Mouse (Mus musculus): ENCODE measurements at regions not wholly inside any gene's neighbourhood (a gene's known extent, or its start where the extent isn't known, plus 50 kb on each side); places are given as distances from the start of the nearest gene placed in this dataset.
A peak's percentile ranks its signal among the peaks of the same experiment; 100 is the strongest.

DNA sequence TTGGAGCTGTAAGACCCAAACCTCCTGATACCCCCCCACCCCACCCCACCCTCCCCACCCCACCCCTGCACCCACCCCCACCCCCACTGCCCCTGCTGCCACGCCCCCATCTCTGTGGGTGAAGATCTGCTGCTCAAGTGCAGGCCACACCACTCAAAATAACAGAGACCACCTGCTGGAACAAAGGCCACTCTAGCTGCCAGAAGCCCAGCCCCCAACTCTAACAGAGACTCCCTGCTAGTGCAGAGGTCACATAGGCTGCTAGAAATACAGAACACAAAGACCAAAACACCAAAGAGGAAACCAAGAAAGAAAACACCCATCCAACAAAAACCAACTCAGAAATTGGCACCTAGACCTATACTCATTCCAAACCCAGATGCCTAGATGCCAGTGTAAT lies 58.9 kb downstream of the Olfr267 start:
- DNase-seq, result no peak

DNA sequence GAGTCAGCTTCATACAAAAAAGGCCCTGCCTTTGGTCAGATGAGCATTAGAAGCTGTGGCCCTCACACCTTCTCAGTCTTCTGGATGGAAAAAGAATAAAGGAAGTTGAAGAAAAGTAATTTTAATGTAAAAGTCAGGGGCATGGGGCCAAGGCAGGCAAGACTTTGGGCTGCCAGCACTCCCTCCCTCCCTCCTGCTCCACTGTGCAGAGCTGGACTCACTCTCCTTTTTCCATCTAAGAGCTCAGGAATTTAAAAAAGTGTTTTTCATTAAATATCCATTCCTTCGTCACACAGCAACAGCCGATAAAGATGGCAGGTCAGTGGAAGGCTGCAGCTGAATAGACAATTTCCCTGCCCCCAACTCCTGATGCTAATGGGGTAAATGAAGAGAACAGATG lies 61.1 kb downstream of the Olfr267 start:
- DNase-seq, result no peak

DNA sequence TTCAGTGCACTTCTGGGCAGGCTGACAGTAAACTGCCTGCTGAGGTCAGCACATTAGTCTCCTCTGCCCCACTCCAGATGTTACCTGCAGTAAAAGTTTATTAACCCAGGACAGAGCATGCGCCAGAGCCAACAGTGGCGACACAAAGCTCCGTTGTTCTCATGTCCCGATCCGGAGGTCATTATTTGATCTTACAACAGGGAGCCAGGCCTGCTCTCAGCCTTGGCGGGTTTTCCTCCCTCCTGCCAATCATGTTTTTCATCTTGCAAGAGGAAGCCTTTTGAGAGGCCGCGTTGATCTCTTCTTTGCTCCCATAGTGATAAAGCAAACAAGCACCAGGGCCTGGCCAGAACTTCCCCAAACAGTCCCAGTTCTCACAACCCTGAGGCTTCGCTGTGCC lies 64.7 kb downstream of the Olfr267 start:
- no peak for DNase-seq

DNA sequence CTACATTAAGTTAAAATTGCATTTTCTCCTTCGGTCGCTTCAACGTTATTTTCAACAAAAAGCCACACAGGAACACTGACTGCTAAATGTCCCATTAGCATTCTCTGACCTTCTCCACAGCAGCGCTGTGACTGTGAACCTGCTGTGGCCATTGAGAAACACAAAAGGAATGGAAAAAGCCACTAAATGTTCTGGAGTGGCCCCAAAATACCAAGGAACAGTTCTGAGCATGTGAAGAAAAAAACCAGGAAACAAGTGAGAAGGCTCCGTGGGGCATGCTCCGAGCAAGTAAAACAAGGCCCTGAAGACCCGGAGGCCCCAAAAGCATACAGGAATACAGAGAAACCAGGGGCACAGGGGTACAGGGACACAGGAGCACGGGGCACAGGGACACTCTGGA lies 66.8 kb downstream of the Olfr267 start:
- no peak for DNase-seq

DNA sequence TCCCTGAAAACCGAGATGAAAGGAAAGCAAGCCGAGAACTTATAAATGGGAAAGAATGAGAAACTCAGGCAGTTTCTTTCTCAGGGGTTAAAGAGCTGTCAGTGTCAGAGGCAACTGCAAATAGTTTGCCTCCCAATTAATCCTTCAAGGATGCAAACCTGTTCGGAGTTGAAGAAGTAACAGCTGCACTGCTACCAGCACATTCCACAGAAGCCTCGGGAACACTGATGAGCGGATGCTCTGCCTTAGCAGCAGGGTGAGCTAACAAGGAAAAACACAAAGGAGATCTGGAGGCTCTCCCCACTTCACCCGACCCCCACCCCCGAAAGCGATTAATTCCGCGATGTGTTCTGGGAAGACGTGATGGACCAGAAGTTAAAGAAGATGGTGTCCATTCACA lies 71.1 kb downstream of the Olfr267 start:
- no peak for DNase-seq

DNA sequence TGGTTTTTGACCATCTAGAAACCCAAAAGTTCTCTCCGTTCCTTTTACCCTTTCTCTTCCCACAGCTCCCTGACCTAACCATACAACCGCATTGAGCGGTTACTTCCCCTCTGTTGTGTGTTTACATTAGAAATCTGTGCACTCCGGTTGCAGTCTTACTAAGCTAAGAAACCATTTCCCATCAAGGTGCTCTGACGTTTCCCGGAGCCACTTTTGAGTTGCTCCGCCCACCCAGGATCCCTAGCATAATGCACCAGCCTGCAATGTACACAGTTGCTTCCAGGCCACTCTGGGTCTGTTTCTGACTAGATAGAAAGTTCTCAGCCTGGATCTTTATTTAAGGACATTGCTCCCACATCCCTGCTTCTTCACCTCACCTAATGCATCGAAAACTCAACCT lies 71.7 kb downstream of the Olfr267 start:
- no peak for DNase-seq

DNA sequence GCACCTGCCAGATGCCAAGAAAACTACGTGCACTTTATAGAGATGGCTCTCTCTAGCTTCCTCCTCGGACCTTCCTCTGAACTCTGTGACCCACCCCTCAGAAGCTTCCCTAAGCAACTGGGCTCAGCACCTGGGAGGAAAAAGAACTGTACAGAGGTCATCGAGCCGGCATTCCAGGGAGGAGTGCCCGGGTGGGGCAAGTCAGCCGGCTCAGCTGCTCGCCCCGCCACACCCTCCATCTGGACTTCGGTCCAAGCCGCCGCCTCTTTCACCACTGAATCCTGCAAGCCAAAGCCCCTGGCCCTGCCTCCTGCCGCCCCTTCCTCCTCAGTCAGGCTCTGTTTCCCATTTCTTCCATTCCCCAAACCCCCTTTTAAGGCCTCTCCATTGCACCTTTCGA lies 73.3 kb downstream of the Olfr267 start:
- DNase-seq, result no peak

DNA sequence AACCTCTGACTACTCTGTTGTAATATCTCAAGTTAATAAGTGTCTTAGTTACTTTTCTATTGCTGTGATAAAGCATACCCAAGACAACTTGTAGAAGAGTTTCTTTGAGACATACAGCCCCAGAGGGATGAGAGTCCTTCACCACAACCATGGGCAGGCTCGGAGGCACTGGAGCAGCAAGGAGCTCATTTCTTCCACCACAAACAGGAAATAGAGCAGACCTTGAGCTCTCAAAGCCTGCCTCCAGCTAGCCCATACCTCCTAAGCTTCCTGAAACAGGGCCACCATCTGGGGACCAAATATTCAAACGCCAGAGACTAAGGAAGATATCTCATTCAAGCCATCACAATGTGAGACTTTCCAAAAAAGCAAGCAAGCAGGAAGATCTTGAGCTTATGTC lies 74.6 kb downstream of the Olfr267 start:
- DNase-seq, result no peak

DNA sequence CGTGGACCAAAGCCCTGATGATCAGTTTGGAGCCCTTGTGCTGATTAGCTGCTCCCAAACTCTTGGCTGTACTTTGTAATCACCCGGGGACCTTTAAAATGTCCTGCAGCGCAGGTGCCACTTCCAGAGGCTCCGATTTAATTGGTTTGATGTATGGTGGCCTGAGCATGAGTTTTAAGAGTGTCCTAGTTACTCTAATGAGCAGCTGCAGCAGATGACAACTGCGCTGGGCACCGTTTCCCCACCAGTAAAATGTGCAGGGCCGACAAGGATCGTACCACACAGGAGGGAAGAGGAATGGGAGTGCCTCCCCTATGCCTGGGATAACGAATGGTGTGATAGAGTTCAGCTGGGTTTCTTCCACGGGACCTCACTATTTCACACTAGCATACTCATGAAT lies 75.3 kb downstream of the Olfr267 start:
- no peak for DNase-seq

DNA sequence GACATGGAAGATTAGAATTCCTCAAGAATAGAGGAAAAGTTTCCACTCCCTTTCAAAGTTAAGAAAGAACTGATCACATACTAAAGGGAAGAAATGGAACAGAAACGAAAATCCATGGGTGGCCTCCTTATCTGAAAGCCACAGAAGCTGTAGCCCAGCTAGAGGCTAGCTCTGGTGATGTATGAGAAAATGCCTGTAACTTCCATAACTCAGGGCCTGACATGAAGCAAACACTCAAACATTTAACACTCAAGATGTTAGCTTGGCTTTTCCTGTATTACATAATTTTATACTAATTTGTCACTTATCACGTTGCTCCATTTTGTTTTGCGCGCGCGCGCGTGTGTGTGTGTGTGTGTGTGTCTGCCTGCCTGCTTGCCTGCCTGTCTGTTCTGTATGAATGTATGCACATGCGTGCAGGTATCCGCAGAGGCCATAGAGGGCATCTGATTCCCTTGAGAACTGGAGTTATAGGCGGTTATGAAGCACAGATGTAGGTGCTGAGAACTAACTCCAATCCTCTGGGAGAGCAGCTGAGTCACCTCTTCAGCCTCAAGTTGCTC lies 88.2 kb downstream of the Olfr267 start:
- DNase-seq, result no peak

DNA sequence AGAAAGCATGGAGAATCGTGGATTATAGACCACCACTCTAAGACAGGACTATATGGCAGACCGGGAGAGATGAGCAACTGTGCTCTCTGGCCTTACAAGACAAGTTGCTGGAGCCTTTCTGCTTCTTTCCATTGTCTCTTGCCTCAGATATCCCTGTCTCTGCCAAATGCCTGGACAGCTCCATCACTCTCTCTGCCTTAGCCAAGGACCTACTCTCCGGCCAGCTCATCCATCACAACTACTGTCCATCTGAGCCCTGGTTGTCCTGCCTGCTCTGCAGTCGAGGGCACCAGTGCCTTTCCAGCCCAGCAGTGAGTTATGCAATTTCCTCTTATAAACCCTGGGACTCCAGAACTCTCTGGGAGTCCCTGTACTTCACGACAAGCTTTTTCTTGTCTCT lies 88.7 kb downstream of the Olfr267 start:
- DNase-seq, result no peak

DNA sequence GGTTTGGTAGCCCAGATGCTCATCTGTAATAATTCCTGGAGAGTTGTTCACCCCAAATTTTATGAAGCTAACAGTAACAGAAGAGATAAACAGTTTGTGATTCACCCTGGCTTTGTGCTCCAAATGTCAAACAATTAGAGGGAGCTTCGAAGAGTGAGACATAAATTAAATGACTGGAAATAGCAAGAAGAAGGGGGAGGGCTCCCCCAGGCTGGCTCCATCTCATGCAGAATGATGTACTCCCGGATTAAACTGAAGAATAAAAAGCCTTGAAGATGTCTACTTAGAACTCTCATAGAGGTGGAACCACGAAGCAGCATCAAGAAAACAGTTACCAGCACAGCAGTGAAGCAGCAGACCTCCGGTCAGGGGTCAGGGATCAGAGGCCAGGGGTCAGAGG lies 90.8 kb downstream of the Olfr267 start:
- DNase-seq, result no peak

DNA sequence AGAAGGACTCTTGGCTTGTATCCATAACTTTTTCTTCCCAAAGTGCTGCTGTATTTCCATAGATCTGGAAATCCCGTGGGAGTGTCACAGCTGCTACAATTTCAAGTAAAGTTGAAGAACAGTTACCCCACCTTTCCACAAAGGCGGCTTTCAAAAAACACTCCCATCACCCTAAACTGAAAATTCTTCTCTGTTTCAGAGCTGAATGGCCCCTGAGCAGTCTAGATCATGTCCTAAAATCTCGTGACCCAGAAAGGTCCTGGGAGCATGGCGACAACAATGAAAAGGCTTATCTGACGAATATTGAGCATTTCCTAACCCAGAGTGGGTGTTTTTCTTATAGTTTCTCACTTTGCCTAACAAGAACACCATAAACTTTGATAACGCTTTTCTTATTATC lies 92.2 kb downstream of the Olfr267 start:
- DNase-seq, result no peak

DNA sequence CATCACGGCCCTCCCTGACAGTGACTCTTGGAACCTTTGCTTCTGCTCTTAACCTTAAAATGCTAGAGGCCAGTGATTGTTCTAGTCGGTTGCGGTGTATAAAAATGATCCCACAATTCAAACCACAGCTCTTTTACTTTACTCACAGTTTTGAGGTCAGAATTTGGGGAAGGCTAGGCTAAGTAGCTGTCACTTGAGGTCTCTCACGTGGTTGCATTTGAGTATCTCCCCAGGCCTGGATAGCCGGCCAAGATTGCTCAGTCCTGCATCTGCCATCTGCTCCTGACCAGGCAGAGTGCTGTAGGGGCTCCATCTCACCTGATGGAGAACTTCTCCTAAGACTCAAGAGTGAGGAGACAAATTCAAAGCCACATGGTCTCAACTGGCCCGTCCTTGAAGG lies 94.5 kb downstream of the Olfr267 start:
- no peak for DNase-seq

DNA sequence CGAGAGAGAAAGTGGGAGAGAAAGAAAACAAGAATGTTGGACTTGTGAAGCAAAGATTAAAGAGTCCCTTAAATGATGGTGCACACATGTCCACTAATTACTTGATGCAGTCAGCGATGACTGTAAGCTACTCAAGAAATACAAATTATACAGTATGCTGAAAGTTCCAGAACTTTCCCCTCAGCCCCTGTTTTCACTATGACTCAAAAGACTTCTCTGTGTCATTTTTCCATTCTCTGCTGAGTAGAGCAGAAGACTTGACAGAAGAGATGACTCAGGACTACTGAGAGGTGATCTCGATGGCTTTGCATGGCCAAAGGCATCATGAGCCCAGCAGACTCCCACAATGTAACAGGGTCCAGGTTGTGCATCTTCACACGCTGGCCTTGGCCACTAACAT lies 105.6 kb downstream of the Olfr267 start:
- DNase-seq, result no peak

DNA sequence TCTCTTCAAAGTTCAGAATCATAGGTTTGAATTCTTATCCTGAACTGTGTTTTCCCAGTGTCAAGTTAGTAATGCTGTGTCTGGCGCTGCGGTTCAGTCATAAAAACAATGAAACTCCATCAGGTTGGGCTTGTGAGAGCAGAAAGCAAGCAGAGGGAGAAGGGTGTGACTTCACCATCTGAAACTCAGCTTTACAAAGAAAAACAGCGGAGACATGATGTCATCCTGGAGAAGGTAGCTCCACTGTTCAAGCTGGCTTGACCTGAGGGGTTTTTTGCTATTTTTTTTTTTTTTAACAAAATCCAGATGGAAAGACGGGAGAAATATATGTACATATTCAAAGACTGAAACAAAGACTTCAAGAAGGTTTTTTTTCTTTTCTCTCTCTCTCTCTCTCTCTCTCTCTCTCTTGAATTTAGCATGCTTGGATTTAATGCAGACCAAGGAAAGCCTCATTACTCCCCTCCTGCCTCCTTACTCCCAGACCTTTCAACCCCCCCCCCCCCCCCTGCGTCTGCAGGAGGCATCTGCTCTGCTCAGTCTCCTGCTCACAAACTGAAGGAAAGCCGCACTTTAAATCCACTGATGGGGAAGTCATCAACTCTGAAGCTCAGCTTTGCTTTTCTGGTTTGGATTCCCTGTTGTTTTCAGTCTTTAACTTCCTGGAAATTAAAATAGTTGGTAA lies 109.7 kb downstream of the Olfr267 start:
- no peak for DNase-seq

DNA sequence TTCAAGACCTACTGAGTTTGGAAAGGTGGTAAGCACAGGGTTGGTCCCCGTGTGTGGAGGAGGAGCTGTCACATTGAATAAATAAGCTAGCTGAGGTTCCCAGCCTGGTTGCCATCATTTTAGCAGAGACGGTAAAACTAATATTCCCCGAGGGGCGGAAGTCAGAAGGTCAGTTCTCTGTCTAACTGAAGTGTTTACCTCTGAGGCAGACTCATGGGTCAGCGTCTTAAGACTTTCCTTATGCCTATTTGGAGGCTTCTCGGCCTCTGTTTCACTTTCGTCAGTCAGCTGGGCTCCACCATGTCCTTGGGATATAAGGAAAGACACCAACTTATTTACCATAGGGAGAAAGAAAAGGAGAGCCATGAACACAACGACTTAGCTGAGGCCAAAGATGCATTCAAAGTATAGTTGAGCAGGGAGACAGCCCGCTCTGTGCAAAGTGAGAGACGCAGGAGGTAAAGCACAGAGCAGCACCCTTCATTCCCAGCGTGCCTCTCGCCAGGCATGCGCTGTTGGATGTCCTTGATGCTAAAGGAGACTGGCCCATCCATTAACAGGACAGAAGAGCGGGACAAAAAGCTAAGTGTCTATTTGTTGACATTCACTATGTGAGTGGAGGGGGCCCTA lies 116.0 kb downstream of the Olfr267 start:
- no peak for DNase-seq

DNA sequence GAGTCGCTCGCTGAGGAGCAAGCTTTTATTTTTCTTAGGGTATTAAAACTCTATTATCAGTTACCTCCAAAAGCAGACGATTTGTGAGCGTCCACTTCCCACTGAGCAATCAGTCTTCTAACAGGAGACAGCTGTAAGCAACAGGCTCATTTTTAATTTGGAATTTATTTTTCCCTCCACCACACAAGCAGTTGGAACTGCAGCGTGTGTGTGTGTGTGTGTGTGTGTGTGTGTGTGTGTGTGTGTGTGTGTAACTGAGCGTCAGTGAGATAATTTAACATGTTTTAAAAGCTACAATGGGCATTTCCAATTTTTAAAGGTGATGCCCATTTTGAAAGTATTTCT lies 116.6 kb downstream of the Olfr267 start:
- no peak for DNase-seq

DNA sequence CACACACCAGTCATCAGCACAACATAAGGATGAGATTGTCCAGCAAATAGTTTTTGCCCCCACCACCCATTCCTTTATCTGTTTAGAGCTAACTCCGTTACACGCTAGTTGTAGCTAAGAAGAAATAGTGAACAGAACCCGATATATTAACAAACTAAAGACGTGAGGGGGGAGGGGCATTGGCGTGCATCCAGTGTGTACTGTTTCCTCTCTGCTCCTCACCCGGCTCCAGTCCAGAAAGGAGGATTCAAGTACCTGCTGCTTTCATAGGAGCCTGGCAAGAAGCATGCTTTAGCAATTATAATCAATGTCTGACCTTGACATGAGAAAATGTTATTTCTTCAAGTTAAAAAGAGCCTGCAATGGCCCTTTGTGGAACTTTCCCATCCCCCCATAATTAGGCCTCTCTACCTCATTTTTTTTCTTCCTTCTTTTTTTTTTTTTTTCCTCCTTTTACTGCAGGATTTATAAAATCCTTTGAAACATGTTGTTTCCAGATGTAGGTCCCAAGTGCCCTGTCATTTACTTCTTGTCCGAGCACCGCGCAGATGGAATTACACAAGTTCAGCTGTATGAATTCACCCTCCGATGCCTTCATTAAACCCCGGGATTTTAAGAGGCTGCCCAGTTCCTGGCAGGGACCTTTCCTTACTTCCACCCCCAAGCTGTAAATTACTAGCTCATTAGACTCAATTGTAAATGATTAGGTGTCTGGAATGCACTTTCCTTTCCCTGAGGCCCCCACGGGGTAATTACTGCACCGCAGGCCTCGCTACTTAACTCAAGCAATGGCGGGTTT lies 116.6 kb upstream of the Lpar1 start:
- no peak for DNase-seq

DNA sequence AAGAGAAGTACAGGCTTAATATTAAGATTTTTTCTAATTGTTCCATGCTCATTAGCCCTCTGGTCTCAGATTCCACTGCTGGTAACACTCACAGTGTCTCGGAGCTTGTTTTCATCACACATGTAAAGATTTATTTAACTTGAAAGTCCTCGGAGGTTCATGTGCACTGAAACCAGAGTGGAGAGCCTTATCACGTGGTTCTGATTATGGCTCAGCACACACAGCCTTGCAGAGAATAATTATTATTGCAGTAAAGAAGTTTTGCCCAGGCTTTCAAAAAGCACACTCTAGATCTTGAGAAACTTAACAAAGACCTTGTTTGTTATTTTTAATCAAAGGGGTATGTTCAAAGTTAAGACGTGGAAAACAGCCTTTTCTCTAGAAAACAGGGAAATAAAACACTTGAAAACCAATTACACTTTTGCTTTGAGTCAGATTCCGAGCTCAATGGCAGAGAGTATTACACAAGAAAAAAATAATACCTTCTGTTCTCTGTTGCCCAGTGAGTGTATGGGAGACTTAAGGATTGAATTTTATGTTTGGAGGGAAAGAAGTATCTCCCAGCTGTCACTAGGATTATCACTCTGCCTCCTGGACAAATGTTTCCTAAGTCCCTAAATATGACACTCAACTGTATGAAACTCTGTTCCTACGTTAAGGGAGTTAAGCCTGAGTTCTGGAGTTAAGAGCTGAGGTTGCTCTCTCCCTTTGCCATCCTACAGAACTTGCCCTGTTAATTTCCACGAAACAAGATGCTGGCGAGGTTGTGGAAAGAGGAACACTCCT lies 114.9 kb upstream of the Lpar1 start:
- DNase-seq, result no peak

DNA sequence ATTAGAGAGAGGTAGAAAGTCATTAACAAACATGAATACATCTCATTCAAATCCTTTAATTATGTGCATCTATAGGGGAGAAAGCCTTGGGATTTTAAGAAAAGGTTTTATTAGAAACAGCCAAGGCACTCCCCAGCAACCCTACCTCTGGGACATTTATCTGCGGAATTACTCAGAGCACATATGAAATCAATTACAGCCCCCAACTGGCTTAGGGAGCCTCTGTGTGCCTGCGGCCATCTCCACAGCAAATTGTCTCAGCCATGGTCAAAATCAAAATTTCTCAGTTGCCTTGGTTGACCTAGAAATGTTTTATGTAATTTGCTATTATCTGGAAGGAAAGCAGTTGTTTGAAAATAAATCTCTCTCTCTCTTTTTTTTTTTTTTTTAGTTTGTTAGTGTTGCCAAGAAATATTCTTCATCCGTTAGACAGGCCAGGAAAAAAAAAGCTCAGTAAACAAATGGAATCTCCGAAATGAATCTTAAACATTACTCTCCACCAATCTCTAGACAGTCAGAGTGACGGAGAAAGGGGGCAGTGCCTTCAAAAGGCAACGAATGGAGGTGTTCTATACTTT lies 110.0 kb upstream of the Lpar1 start:
- no peak for DNase-seq

DNA sequence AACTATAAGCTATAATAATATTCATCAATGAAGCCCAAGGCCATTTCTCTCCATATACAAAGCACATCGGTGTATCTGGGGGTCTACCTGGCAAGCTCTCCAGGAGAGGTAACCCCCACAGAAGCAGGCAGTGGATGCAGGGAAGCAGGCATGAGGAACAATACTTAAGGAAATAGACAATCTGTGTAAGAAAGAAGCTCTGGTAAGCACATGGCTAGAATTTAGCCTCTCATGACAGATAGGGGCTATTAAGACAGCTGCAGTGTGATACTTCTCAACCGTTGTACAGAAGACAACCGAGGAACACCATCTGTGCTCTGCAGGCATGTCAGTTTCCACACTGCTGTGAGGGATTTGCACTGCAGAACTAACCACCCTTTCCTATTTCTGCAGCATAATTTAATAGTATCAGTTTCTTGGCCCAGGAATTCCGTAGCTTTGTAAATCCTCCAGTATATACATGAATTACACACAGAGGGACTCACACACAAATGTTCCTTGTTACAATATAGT lies 108.1 kb upstream of the Lpar1 start:
- peak; percentile 21 to 30 for DNase-seq

Data from layer of hippocampus, postnatal 36 days (tissue).